Mouse (Mus musculus): ENCODE measurements around the gene Adprhl1. TPM values are rescaled to one million over a fixed set of nuclear protein-coding genes. Genes with fewer than 3 reads are reported as not detected.
A peak's percentile ranks its signal among the peaks of the same experiment; 100 is the strongest.

The Adprhl1 gene
- polyA plus RNA-seq, 1 experiment from 2014 or later: 0.31 TPM

DNA sequence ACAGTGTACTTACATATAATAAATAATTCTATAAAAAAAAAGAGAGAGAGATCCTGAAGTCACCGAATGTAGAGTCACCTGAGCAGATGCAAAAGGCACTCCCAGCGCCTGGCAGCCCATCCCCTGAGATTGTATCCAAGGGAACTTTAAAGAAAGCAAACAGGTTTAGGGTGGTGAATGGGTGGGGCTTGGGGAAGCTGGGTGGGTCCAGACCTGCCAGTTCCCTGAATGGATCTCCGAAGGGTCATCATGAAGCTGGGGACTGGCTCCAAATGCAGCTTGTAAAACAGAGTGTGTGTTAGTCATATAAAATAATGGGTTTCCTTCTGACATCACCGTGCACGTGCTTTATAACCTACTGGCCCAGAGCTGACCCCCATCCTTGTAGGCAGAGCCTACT, 47.7 kb downstream of the Adprhl1 start:
- no peak for ATAC-seq (ENCODE audit: insufficient number of reproducible peaks, insufficient read depth, low FRiP score, low TSS enrichment, low read depth)
- no peak overlapping the region for H3K27ac ChIP-seq
- peaks cover 28% of the 10 kb centered on the region for H3K27me3 ChIP-seq
- WGBS: 21% methylated on average over 5 of the region's 5 CpGs
- H3K4me2 ChIP-seq: no peak overlapping the region
- no peaks in the 10 kb centered on the region for H3K9me3 ChIP-seq
- no peak overlapping the region for H3K4me3 ChIP-seq (replicated peaks)
- no peak overlapping the region for H3K9ac ChIP-seq (replicated peaks)
- no peaks in the 10 kb centered on the region for H3K4me1 ChIP-seq (replicated peaks)
- no peaks in the 10 kb centered on the region for H3K36me3 ChIP-seq

DNA sequence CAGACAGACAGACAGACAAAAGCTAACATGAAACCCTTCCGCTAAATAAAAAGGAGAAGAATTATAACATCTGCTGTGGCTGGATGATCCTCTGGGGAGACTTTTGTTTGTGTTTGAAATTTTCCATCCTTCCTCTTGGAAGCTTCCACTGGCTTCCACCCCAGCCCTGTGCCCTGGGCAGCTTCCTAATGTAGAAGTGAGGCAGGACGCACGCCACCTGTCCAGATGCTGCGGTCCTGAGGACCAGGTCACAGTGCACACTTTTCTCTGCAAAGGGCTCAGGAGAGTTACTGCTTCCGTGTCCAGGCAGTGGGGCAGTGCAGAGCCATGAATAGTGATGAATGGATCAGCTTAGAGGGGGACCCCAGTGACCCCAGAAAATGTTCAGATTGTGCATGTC, 48.7 kb downstream of the Adprhl1 start:
- Histone ChIP-seq H3K36me3 (no peaks in the 10 kb centered on the region), H3K9ac (replicated peaks) (no peak overlapping the region), H3K4me1 (replicated peaks) (peaks cover 4% of the 10 kb centered on the region; the same call in 1 of the 2 replicates), H3K9me3 (no peaks in the 10 kb centered on the region), H3K4me2 (no peak overlapping the region), H3K27me3 (peaks cover 38% of the 10 kb centered on the region), H3K27ac (no peak overlapping the region), H3K4me3 (replicated peaks) (no peak overlapping the region)
- 77% methylated on average over 5 of the region's 5 CpGs for WGBS
- no peak for ATAC-seq (ENCODE audit: insufficient number of reproducible peaks, insufficient read depth, low FRiP score, low TSS enrichment, low read depth)

DNA sequence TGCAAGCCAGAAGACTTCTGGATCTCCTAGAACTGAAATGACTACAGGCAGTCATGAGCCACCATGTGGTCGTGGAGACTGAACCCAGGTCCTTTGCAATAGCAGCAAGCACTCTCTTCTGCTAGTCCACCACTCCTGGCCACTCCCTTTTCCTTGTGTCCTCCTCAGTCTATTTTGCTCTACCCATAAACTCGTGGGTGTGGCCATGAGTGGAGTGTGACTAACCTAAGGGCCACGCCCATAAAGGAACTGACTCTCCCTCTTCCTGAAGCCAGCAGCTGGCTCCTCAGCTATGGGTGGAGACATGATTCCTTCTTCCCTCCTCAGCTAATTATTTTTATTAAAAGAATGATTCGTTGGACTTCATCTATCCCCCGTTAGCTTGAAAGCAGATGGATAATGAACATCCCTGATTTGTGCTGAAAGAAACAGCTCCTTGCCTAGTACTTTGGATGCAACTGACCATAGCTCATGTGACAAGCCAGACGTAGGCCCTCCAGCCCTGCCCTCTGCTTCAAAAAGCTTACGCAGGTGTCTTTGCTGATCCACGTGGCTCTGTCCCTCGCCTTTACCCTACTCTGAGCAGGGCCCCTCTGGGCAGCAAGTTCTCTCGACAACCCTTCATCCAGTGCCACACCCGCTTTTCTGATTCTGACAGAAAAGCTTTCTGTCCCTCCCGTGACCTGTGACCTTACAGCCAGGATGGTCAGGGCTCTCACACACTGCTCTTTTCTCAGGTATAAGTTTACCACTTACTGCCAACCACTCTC, 49.4 kb downstream of the Adprhl1 start:
- WGBS: 66% methylated on average over 12 of the region's 12 CpGs
- no peak overlapping the region for H3K4me3 ChIP-seq (replicated peaks)
- no peaks in the 10 kb centered on the region for H3K36me3 ChIP-seq
- no peak overlapping the region for H3K27ac ChIP-seq
- no peak overlapping the region for H3K4me2 ChIP-seq
- H3K4me1 ChIP-seq (replicated peaks): peaks cover 9% of the 10 kb centered on the region; the same call in 1 of the 2 replicates
- H3K27me3 ChIP-seq: peaks cover 46% of the 10 kb centered on the region
- H3K9ac ChIP-seq (replicated peaks): no peak overlapping the region
- no peak for ATAC-seq (ENCODE audit: insufficient number of reproducible peaks, insufficient read depth, low FRiP score, low TSS enrichment, low read depth)
- H3K9me3 ChIP-seq: no peaks in the 10 kb centered on the region

DNA sequence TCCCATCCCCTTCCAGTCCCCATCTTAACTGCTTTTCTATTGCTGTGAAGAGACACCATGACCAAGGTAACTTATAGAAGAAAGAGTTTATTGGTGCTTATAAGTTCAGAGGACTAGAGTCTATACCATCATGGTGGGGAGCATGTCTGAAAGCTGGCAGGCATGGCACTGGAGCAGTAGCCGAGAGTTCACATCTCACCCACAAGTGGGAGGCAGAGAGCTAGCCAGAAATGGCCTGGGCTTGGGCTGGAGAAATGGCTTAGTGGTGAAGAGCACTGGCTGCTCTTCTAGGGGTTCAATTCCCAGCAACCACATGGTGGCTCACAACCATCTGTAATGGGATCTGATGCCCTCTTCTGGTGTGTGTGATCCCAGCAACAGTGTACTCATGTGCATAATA, 50.5 kb downstream of the Adprhl1 start:
- H3K9ac ChIP-seq (replicated peaks): no peak overlapping the region
- no peaks in the 10 kb centered on the region for H3K9me3 ChIP-seq
- peaks cover 9% of the 10 kb centered on the region; the same call in 1 of the 2 replicates for H3K4me1 ChIP-seq (replicated peaks)
- no peak overlapping the region for H3K27ac ChIP-seq
- peaks cover 50% of the 10 kb centered on the region for H3K27me3 ChIP-seq
- WGBS: 71% methylated on average over 1 of the region's 1 CpGs
- ATAC-seq (ENCODE audit: insufficient number of reproducible peaks, insufficient read depth, low FRiP score, low TSS enrichment, low read depth): no peak
- H3K36me3 ChIP-seq: no peaks in the 10 kb centered on the region
- no peak overlapping the region for H3K4me2 ChIP-seq
- no peak overlapping the region for H3K4me3 ChIP-seq (replicated peaks)

DNA sequence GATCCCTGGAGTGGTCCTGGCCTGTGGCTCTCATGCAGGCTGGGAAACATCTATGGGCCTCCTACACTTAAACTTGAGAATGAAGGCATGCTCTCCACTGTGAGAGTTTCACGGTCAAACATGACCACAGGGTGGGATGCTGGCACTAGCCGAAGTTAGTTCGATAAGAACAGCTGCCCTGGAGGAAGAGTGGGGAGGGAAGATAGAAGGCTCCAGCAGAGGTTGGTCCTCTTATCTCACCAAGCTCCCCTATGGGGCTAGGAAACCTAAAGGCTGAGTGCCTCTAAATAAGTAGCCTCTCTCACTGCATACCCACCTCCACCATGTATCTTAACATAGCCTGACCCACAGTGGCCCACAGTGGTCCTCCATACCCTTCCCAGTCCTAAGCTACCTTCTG, 51.2 kb downstream of the Adprhl1 start:
- Histone ChIP-seq H3K9me3 (no peaks in the 10 kb centered on the region), H3K4me2 (no peak overlapping the region), H3K9ac (replicated peaks) (no peak overlapping the region), H3K36me3 (no peaks in the 10 kb centered on the region), H3K4me1 (replicated peaks) (peaks cover 9% of the 10 kb centered on the region; the same call in 1 of the 2 replicates), H3K27me3 (peaks cover 48% of the 10 kb centered on the region), H3K4me3 (replicated peaks) (no peak overlapping the region), H3K27ac (no peak overlapping the region)
- 89% methylated on average over 3 of the region's 3 CpGs for WGBS
- no peak for ATAC-seq (ENCODE audit: insufficient number of reproducible peaks, insufficient read depth, low FRiP score, low TSS enrichment, low read depth)

DNA sequence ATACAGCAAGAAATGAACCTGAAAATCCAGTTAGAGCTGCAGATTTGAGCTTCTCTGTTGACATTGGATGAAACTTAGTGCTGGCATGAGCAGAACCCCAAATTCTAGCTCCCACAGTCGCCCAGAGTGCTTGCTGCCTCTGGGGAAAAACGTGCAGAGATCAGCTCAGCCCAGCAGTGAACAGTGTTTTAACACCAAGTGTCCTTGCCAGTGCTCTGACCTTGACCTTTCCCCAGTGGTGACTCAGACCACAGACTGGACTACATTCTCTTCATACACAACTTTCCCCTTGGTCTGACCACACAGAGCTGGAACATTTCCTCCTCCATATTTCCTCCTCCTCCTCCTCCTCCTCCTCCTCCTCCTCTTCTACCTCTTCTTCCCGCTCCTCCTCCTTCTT, 51.9 kb downstream of the Adprhl1 start:
- H3K4me1 ChIP-seq (replicated peaks): peaks cover 9% of the 10 kb centered on the region; the same call in 1 of the 2 replicates
- WGBS: 53% methylated on average over 3 of the region's 3 CpGs
- H3K27me3 ChIP-seq: peaks cover 48% of the 10 kb centered on the region
- H3K9ac ChIP-seq (replicated peaks): no peak overlapping the region
- no peak overlapping the region for H3K27ac ChIP-seq
- H3K4me2 ChIP-seq: no peak overlapping the region
- no peaks in the 10 kb centered on the region for H3K36me3 ChIP-seq
- no peak overlapping the region for H3K4me3 ChIP-seq (replicated peaks)
- no peaks in the 10 kb centered on the region for H3K9me3 ChIP-seq
- no peak for ATAC-seq (ENCODE audit: insufficient number of reproducible peaks, insufficient read depth, low FRiP score, low TSS enrichment, low read depth)

DNA sequence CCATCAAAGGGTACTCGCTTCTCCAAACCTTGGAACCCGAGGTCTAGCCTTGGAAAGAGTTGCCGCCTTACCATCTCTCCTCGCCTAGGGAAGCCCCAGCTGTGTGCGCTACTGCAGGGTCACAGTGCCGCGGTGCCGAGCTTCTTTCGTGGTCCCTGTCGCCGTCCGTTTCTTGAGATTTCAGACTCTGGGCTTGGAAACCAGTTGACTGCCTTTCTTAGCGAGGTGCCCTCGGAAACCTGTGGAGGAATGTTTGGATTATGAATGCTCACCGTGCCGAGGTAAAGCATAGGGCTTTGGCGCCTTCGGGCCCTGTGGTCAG, 53.0 kb downstream of the Adprhl1 start:
- Histone ChIP-seq H3K9ac (replicated peaks) (peak overlapping the region; percentile 76; the same call in 1 of the 2 replicates), H3K36me3 (no peaks in the 10 kb centered on the region), H3K4me2 (peak overlapping the region; percentile 85), H3K27me3 (peaks cover 48% of the 10 kb centered on the region), H3K27ac (no peak overlapping the region), H3K4me1 (replicated peaks) (peaks cover 9% of the 10 kb centered on the region; the same call in 1 of the 2 replicates), H3K9me3 (no peaks in the 10 kb centered on the region), H3K4me3 (replicated peaks) (peak overlapping the region; percentile 82)
- WGBS: 4% methylated on average over 18 of the region's 18 CpGs
- no peak for ATAC-seq (ENCODE audit: insufficient number of reproducible peaks, insufficient read depth, low FRiP score, low TSS enrichment, low read depth)

DNA sequence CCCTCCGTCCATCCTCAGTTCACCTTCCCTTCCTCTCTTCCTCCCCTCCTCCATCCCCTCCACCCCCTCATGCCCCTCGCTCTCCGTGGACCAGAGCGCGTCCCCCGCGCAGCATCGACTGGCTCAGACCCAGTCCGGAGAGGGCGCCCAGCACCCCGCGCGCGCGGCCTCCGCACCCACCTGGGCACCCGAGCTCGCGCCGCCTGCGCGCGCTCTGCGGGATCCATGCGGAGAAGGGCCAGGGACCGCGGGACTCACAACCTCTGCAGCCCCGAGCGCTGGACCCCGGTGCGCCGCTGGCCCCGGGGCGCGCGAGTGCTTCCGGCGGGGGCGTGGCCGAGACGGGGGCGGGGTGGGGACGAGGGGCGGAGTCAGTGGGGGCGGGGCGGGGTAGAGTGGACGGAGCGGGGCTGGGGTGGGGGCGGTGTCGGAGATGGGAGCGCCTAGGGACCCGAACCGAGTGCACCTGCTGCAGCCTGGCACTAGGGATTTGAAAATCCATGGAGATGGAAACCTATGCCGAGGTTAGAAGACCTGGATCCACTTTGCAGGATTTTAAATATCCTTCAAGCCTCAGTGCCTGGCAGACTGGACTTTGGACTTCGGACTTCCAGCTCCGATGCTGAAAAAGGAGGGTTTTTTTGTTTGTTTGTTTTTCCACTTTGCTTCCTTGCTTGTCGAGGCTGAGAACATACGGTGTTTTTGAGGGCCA, 53.5 kb downstream of the Adprhl1 start, which contains the start of gene Grtp1:
Gene Grtp1, minus strand, starts transcription at position 320 of the 712 bp plus-strand sequence.
- Histone ChIP-seq H3K27ac (no peak within 1 kb of the TSS), H3K9me3 (no peaks in the 10 kb centered on the region), H3K27me3 (peaks cover 48% of the 10 kb centered on the region), H3K4me3 (replicated peaks) (peak within 1 kb of the TSS; percentile 82), H3K4me1 (replicated peaks) (peaks cover 9% of the 10 kb centered on the region; the same call in 1 of the 2 replicates), H3K36me3 (no peaks in the 10 kb centered on the region), H3K9ac (replicated peaks) (peak within 1 kb of the TSS; percentile 76), H3K4me2 (peak within 1 kb of the TSS; percentile 85)
- ATAC-seq (ENCODE audit: insufficient number of reproducible peaks, insufficient read depth, low FRiP score, low TSS enrichment, low read depth): peak; percentile 67
- WGBS: under 1% methylated on average over 55 of the region's 58 CpGs

DNA sequence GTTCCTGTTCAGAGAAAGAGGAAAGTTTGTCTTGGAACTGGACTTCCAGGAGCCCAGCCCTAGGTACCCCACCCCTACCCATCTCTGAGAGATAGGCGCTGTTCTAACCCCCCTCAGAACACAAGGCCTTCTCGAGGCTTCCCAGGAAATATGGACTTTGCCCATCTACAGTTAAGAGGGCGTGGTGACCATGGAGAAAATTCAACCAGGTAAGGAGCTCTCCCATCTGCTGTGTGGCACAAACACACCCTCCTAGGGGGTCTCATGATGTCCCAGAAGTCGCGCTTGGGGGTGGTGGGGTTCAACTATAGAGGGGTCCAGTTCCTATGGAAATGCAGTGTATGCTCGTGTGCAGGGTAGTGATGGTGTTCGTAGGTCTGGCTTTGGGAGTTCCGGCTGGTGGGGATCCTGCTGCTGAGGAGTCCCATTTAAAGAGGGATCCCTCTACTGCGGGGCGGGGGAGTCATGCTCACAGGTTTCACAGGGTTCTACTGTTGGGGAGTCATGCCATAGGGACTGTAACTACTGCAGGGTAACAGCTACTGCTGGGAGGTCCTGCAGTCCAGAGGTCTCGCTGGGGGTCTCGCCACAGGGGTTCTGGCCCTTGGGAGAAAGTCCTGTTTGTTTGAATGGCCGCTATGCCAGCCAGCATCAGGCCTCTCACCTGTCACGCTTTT, 54.4 kb downstream of the Adprhl1 start:
- H3K4me3 ChIP-seq (replicated peaks): peak overlapping the region; percentile 82
- H3K27ac ChIP-seq: no peak overlapping the region
- peak overlapping the region; percentile 85 for H3K4me2 ChIP-seq
- H3K9me3 ChIP-seq: no peaks in the 10 kb centered on the region
- H3K4me1 ChIP-seq (replicated peaks): peaks cover 9% of the 10 kb centered on the region; the same call in 1 of the 2 replicates
- no peaks in the 10 kb centered on the region for H3K36me3 ChIP-seq
- H3K27me3 ChIP-seq: peaks cover 48% of the 10 kb centered on the region
- no peak for ATAC-seq (ENCODE audit: insufficient number of reproducible peaks, insufficient read depth, low FRiP score, low TSS enrichment, low read depth)
- H3K9ac ChIP-seq (replicated peaks): peak overlapping the region; percentile 76
- 23% methylated on average over 14 of the region's 14 CpGs for WGBS

DNA sequence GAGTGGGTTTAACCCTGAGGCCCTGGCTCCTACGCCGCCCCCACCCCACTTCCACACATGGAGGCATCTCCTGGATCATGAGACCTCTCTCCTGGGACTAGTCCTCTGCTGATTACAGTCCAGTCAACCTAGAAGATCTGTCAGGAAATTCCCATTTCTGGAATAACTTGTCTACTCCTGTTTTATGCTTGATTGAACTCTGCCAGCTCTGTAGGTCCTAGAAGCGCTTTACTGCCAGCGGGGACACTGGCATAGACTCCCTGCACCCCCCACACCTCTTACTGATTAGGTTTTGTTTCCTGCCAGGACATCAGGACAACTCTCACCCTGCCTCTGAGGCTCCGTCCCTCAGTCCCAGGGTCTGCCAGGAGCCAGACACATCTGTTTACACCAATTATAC, 56.5 kb downstream of the Adprhl1 start:
- Histone ChIP-seq H3K27ac (no peak overlapping the region), H3K27me3 (peaks cover 33% of the 10 kb centered on the region), H3K4me2 (no peak overlapping the region), H3K36me3 (no peaks in the 10 kb centered on the region), H3K4me1 (replicated peaks) (peaks cover 9% of the 10 kb centered on the region; the same call in 1 of the 2 replicates), H3K4me3 (replicated peaks) (no peak overlapping the region), H3K9ac (replicated peaks) (no peak overlapping the region), H3K9me3 (no peaks in the 10 kb centered on the region)
- 87% methylated on average over 5 of the region's 5 CpGs for WGBS
- no peak for ATAC-seq (ENCODE audit: insufficient number of reproducible peaks, insufficient read depth, low FRiP score, low TSS enrichment, low read depth)

DNA sequence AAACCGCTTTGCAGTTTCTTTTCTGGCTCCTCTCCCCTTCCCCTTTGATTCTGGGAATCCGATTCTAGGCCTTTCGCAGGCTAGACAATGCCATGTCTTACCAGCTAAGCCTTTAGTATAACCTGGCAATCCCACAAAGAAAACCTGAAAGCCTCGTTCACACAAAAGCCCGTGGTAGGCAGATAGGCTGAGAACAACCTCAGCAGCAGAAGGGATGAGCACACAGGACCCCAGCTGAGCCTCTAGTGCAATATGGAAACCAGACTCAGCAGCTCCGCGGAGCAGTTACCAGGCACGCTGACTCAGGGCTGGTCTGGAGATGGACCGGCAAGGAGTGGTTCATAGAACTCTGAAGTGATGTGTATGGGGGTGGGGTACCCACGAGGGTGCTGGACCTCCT, 59.1 kb downstream of the Adprhl1 start:
- Histone ChIP-seq H3K9ac (replicated peaks) (no peak overlapping the region), H3K4me2 (no peak overlapping the region), H3K4me3 (replicated peaks) (no peak overlapping the region), H3K27me3 (peaks cover 6% of the 10 kb centered on the region), H3K9me3 (no peaks in the 10 kb centered on the region), H3K4me1 (replicated peaks) (0 out of 2 replicates have a peak, but pooled peaks cover 3% of the 10 kb centered on the region), H3K36me3 (no peaks in the 10 kb centered on the region), H3K27ac (no peak overlapping the region)
- WGBS: 49% methylated on average over 10 of the region's 10 CpGs
- no peak for ATAC-seq (ENCODE audit: insufficient number of reproducible peaks, insufficient read depth, low FRiP score, low TSS enrichment, low read depth)
